Mouse (Mus musculus): Measurements from ENCODE around the gene Tmx1. TPM values are rescaled to one million over a fixed set of nuclear protein-coding genes. Genes with fewer than 3 reads are reported as not detected.
A peak's percentile ranks its signal among the peaks of the same experiment; 100 is the strongest.

The Tmx1 gene
- polyA plus RNA-seq, 1 experiment from 2014 or later: 119 TPM

DNA sequence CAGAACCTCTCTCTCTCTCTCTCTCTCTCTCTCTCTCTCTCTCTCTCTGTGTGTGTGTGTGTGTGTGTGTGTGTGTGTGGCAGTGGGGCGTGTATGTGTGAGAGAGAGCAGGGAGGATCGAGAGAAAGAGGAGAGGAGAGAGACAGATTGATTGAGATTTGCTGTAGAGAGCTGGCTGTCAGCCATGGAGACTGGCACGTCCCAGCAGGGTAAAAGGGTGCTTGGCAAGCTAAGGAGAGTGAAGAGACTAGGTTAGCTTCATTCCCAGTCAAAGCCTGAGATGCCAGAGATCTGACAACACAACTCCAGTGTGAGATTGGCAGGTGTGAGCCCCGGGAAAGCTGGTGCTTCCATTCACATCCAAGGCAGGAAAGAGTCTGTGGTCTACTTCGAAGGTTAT, 21.5 kb upstream of the Tmx1 start:
- no peaks in the 10 kb centered on the region for H3K9me3 ChIP-seq (replicated peaks)
- 49% methylated on average over 5 of the region's 5 CpGs for WGBS (ENCODE audit: insufficient replicate concordance)

DNA sequence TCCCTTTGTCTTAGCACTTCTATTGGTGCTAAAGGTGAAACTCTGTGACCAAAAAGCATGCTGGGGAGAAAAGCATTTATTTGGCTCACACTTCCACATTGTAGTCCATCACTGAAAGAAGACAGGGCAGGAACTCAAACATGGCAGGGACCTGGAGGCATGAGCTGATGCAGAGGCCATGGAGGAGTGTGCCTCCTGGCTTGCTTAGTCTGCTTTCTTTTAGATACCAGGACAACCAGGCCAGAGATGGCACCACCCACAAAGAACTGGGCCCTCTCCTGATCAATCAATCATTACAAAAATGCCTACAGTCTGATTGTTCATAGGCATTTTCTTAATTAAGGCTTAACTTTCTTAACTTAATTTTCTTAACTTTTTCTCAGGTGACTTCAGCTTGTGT, 2.9 kb upstream of the Tmx1 start:
- Histone ChIP-seq H3K27ac (replicated peaks) (peak overlapping the region; percentile 24), H3K36me3 (replicated peaks) (no peaks in the 10 kb centered on the region), H3K27me3 (no peaks in the 10 kb centered on the region), H3K4me3 (replicated peaks) (no peak overlapping the region), H3K4me1 (replicated peaks) (peaks cover 44% of the 10 kb centered on the region), H3K4me2 (no peak overlapping the region), H3K9me3 (replicated peaks) (no peaks in the 10 kb centered on the region), H3K9ac (no peak overlapping the region)
- no peak for ATAC-seq (ENCODE audit: insufficient read depth)

More for the DNA sequence above, 21.5 kb upstream of the Tmx1 start:
- no peaks in the 10 kb centered on the region for H3K36me3 ChIP-seq (replicated peaks)
- H3K27me3 ChIP-seq: no peaks in the 10 kb centered on the region; the same call in 1 of the 2 replicates
- H3K27ac ChIP-seq (replicated peaks): no peak overlapping the region
- no peak for ATAC-seq (ENCODE audit: insufficient read depth)
- no peak overlapping the region for H3K9ac ChIP-seq
- no peak overlapping the region for H3K4me2 ChIP-seq
- H3K4me1 ChIP-seq (replicated peaks): peaks cover 16% of the 10 kb centered on the region
- no peak overlapping the region for H3K4me3 ChIP-seq (replicated peaks)

- peaks cover 10% of the 10 kb centered on the region for H3K36me3 ChIP-seq (replicated peaks)
- H3K9ac ChIP-seq: peak overlapping the region; percentile 54
- WGBS (ENCODE audit: insufficient replicate concordance): 22% methylated on average over 3 of the region's 3 CpGs
- H3K4me3 ChIP-seq (replicated peaks): peak overlapping the region; percentile 96
- H3K4me1 ChIP-seq (replicated peaks): peaks cover 56% of the 10 kb centered on the region
- peak; percentile 30 for ATAC-seq (ENCODE audit: insufficient read depth)
- H3K4me2 ChIP-seq: peak overlapping the region; percentile 77
- no peaks in the 10 kb centered on the region for H3K9me3 ChIP-seq (replicated peaks)
- no peaks in the 10 kb centered on the region for H3K27me3 ChIP-seq
- peak overlapping the region; percentile 96 for H3K27ac ChIP-seq (replicated peaks)
These were observed 1.4 kb upstream of the Tmx1 start for GRCm38 (mm10) chr12:70451533-70451932.

DNA sequence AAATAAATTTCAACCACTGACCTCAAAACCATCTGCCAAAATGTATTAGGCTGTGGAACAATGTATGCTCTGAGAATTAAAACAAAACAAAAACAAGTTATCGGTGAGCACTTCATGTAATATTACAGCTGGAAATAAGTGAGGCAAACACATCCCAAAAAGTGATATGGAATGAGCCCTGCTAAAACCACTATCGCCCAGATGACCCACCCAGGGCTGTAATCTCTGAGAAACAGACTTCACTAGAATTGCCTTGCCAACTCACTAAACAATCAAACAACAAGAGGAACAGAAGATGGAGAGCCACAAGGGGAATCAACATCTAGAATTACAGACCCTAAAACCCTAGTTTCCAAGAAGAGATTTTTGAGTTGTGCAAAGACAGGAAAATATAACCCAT, 752 bp upstream of the Tmx1 start:
- Histone ChIP-seq H3K27ac (replicated peaks) (peak overlapping the region; percentile 96), H3K9me3 (replicated peaks) (no peaks in the 10 kb centered on the region), H3K4me2 (peak overlapping the region; percentile 77), H3K4me3 (replicated peaks) (peak overlapping the region; percentile 96), H3K27me3 (no peaks in the 10 kb centered on the region), H3K4me1 (replicated peaks) (peaks cover 56% of the 10 kb centered on the region), H3K9ac (peak overlapping the region; percentile 96), H3K36me3 (replicated peaks) (peaks cover 16% of the 10 kb centered on the region)
- ATAC-seq (ENCODE audit: insufficient read depth): peak; percentile 76
- WGBS (ENCODE audit: insufficient replicate concordance): 23% methylated on average over 2 of the region's 2 CpGs

DNA sequence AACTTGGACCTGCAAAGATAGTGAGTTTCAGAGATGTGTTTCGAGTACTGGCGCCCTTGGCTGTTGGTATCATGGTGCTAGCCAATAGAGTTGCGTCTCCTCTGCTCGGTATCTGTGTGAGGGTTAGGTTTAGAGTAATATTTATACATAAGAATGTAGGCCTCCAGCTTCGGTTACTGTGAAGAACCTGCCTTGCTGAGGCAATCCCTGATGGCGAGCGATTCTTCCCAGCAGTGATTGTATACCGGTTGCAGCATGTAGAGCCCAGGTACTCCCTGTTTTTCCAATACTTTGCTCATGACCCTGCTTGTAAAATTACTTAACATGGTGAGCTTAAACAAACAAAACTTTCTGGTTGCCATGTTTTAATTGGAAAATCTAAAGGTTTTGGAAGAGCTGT, 2.3 kb downstream of the Tmx1 start:
- Histone ChIP-seq H3K27ac (replicated peaks) (no peak overlapping the region), H3K4me1 (replicated peaks) (peaks cover 49% of the 10 kb centered on the region), H3K4me2 (peak overlapping the region; percentile 77), H3K36me3 (replicated peaks) (peaks cover 45% of the 10 kb centered on the region), H3K9me3 (replicated peaks) (no peaks in the 10 kb centered on the region), H3K4me3 (replicated peaks) (peak overlapping the region; percentile 96; the same call in 1 of the 2 replicates), H3K9ac (no peak overlapping the region; the same call in 1 of the 2 replicates), H3K27me3 (no peaks in the 10 kb centered on the region)
- ATAC-seq (ENCODE audit: insufficient read depth): no peak
- WGBS (ENCODE audit: insufficient replicate concordance): 90% methylated on average over 8 of the region's 8 CpGs

GRCm38 (mm10) chr12:70459546-70459945, 6.7 kb downstream of the Tmx1 start:
- Histone ChIP-seq H3K27ac (replicated peaks) (no peak overlapping the region), H3K27me3 (no peaks in the 10 kb centered on the region), H3K4me2 (no peak overlapping the region), H3K9me3 (replicated peaks) (no peaks in the 10 kb centered on the region), H3K36me3 (replicated peaks) (peaks cover 73% of the 10 kb centered on the region), H3K4me3 (replicated peaks) (no peak overlapping the region), H3K9ac (no peak overlapping the region), H3K4me1 (replicated peaks) (peaks cover 16% of the 10 kb centered on the region)
- 76% methylated on average over 1 of the region's 1 CpGs for WGBS (ENCODE audit: insufficient replicate concordance)
- no peak for ATAC-seq (ENCODE audit: insufficient read depth)

DNA sequence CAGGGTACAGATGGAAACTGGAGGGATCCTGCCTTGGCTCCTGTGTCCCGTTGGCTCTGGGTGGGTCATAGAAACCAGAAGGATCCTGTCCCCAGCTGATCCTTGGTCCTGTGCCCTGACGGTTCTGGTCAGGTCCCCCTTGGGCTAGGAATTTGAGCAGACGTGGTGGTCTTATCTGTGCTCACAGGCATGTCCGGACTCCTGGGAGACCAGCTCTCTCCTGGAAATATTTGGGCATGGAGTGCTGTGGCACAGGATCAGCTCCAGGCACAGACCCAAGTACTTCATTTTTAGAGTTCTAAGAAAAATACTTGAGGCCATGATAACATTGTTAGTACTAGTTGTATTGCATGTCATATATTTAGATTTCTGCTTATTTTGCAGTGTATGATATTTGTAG, 11.1 kb downstream of the Tmx1 start:
- H3K4me1 ChIP-seq (replicated peaks): no peaks in the 10 kb centered on the region; the same call in 1 of the 2 replicates
- H3K4me3 ChIP-seq (replicated peaks): no peak overlapping the region
- no peak overlapping the region for H3K27ac ChIP-seq (replicated peaks)
- ATAC-seq (ENCODE audit: insufficient read depth): no peak
- WGBS (ENCODE audit: insufficient replicate concordance): 87% methylated on average over 4 of the region's 4 CpGs
- no peak overlapping the region for H3K4me2 ChIP-seq
- no peaks in the 10 kb centered on the region for H3K9me3 ChIP-seq (replicated peaks)
- no peak overlapping the region for H3K9ac ChIP-seq
- no peaks in the 10 kb centered on the region for H3K27me3 ChIP-seq
- peaks cover 74% of the 10 kb centered on the region for H3K36me3 ChIP-seq (replicated peaks)

- Histone ChIP-seq H3K27ac (replicated peaks) (no peak overlapping the region), H3K36me3 (replicated peaks) (no peaks in the 10 kb centered on the region), H3K9me3 (replicated peaks) (no peaks in the 10 kb centered on the region), H3K27me3 (no peaks in the 10 kb centered on the region), H3K4me2 (no peak overlapping the region), H3K4me1 (replicated peaks) (peaks cover 5% of the 10 kb centered on the region), H3K4me3 (replicated peaks) (no peak overlapping the region), H3K9ac (no peak overlapping the region)
- WGBS (ENCODE audit: insufficient replicate concordance): 57% methylated on average over 3 of the region's 3 CpGs
- ATAC-seq (ENCODE audit: insufficient read depth): no peak
These were observed 22.4 kb downstream of the Tmx1 start for GRCm38 (mm10) chr12:70475336-70475735.

GRCm38 (mm10) chr12:70476884-70477576, 24.1 kb downstream of the Tmx1 start:
- no peak for ATAC-seq (ENCODE audit: insufficient read depth)
- Histone ChIP-seq H3K4me1 (replicated peaks) (peaks cover 5% of the 10 kb centered on the region), H3K4me2 (peak overlapping the region; percentile 2; the same call in 1 of the 2 replicates), H3K9ac (no peak overlapping the region), H3K36me3 (replicated peaks) (no peaks in the 10 kb centered on the region), H3K27me3 (no peaks in the 10 kb centered on the region), H3K27ac (replicated peaks) (no peak overlapping the region), H3K9me3 (replicated peaks) (no peaks in the 10 kb centered on the region), H3K4me3 (replicated peaks) (no peak overlapping the region)
- WGBS (ENCODE audit: insufficient replicate concordance): 53% methylated on average over 16 of the region's 16 CpGs

DNA sequence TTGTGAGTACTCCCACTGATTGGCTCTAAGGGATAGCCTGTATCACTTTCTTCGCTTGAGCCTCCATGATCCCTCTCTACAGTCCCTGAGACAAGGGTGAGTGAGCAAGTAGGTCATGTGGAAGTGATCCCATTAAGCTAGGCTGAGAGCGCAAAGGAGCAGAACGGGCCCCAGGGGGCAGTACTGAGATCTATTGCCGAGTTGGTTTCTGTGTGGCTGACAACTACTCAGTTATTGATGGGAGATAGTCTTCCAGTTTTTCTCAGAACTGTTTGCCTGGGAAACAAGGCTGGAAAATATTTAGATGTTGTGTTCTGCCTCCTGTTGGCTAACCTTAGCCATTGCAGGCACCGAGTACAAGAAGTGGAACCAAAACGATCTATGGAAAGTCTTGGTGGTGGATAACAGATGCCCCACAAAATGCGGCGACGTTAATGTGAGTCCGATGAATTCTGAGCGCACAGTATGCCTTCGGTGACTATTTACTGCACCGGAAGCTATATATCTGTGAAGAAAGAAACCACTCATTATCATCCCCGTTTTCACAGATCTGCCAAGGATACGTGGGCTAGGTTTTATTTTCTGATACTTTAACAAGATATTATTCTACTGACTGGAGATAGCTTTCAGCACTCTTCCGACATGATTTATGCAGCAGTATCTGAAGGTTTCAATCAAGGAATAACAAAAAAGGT, 24.8 kb downstream of the Tmx1 start:
- H3K4me1 ChIP-seq (replicated peaks): peaks cover 5% of the 10 kb centered on the region
- no peak overlapping the region for H3K4me2 ChIP-seq
- H3K9me3 ChIP-seq (replicated peaks): no peaks in the 10 kb centered on the region
- no peak overlapping the region for H3K4me3 ChIP-seq (replicated peaks)
- H3K9ac ChIP-seq: no peak overlapping the region
- no peak for ATAC-seq (ENCODE audit: insufficient read depth)
- WGBS (ENCODE audit: insufficient replicate concordance): 69% methylated on average over 16 of the region's 16 CpGs
- no peak overlapping the region for H3K27ac ChIP-seq (replicated peaks)
- no peaks in the 10 kb centered on the region for H3K36me3 ChIP-seq (replicated peaks)
- H3K27me3 ChIP-seq: no peaks in the 10 kb centered on the region

DNA sequence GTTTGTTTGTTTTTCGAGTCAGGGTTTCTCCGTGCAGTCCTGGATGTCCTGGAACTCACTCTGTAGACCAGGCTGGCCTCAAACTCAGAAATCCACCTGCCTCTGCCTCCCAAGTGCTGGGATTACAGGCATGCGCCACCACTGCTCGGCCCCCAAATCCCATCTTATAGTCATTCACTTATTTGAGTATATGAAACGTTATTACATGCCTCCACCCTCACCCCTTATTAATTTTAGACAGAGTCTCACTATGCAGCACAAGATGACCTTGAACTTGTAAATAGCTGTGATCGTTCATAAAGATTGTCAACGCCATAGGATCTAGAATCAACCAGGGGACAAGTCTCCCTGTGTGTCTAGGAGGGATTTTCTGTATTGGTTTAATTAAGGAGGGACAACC, 33.1 kb downstream of the Tmx1 start:
- ATAC-seq (ENCODE audit: insufficient read depth): no peak
- no peaks in the 10 kb centered on the region for H3K27me3 ChIP-seq
- no peak overlapping the region for H3K4me2 ChIP-seq
- H3K36me3 ChIP-seq (replicated peaks): no peaks in the 10 kb centered on the region
- H3K27ac ChIP-seq (replicated peaks): no peak overlapping the region
- H3K4me3 ChIP-seq (replicated peaks): no peak overlapping the region
- H3K4me1 ChIP-seq (replicated peaks): no peaks in the 10 kb centered on the region
- H3K9me3 ChIP-seq (replicated peaks): no peaks in the 10 kb centered on the region
- WGBS (ENCODE audit: insufficient replicate concordance): 69% methylated on average over 7 of the region's 7 CpGs
- H3K9ac ChIP-seq: no peak overlapping the region

Measured in liver, embryonic 15.5 days (tissue).